Mouse (Mus musculus) liver, embryonic 12.5 days (tissue): Measurements from ENCODE around the gene Evx2. TPM values are rescaled to one million over a fixed set of nuclear protein-coding genes. Genes with fewer than 3 reads are reported as not detected.
A peak's percentile ranks its signal among the peaks of the same experiment; 100 is the strongest.

Source experiments
- ATAC-seq: fragments of 200-750 bp; cut with Nextera tagmentation; 2 replicates; pipeline ENCODE4 v1.8.0; 2017; ENCODE audit warnings: moderate number of reproducible peaks, mild to moderate bottlenecking, moderate library complexity
- H3K27ac ChIP-seq: fragments of 300-500 bp; sonication (generic); 2 replicates; pipeline ENCODE4 v1.5.1; 2016; ENCODE audit warnings: mild to moderate bottlenecking
- H3K27me3 ChIP-seq: fragments of 300-500 bp; sonication (generic); replicated peaks from 2 replicates; pipeline ENCODE4 v1.6.1; 2016; ENCODE audit warnings: mild to moderate bottlenecking, moderate library complexity
- H3K36me3 ChIP-seq: fragments of 300-500 bp; sonication (generic); 2 replicates; pipeline ENCODE4 v1.6.1; 2016; ENCODE audit warnings: mild to moderate bottlenecking, moderate library complexity
- H3K4me1 ChIP-seq: fragments of 300-500 bp; sonication (generic); 2 replicates; pipeline ENCODE4 v1.6.1; 2016
- H3K4me2 ChIP-seq: fragments of 300-500 bp; sonication (generic); 2 replicates; pipeline ENCODE4 v1.6.1; 2016; ENCODE audit warnings: mild to moderate bottlenecking, moderate library complexity
- H3K4me3 ChIP-seq: fragments of 300-500 bp; sonication (generic); 2 replicates; pipeline ENCODE4 v1.5.1; 2016; ENCODE audit warnings: mild to moderate bottlenecking, moderate library complexity
- H3K9ac ChIP-seq: fragments of 300-500 bp; sonication (generic); 2 replicates; pipeline ENCODE4 v1.6.1; 2016; ENCODE audit warnings: mild to moderate bottlenecking, moderate library complexity
- H3K9me3 ChIP-seq: fragments of 300-500 bp; sonication (generic); replicated peaks from 2 replicates; pipeline ENCODE4 v1.6.1; 2016; ENCODE audit warnings: mild to moderate bottlenecking, moderate library complexity
- WGBS: fragments of 180-500 bp; shearing (Covaris S2); methylation state at CpG from one replicate; pipeline ENCODE4 v1.1.7; 2016; ENCODE audit not compliant: insufficient replicate concordance; 5-methylcytosine and 5-hydroxymethylcytosine counted together
- polyA plus RNA-seq: library from polyadenylated mRNA; unstranded; fragments of >200 nt; fragmentation: Nextera tagmentation; extraction: Ambion mirVana; gene quantifications from 2 replicates; pipeline ENCODE4 v1.2.1, GENCODE M21; 2016

Gene Evx2
- not detected in 2 replicates for polyA plus RNA-seq

- H3K27ac ChIP-seq, result no peak within 1 kb of the TSS
- H3K9ac ChIP-seq, result no peak within 1 kb of the TSS
- H3K9me3 ChIP-seq, result no peaks in the 10 kb centered on the region
- peaks cover 100% of the 10 kb centered on the region for H3K27me3 ChIP-seq
- WGBS, result 4% methylated on average over 28 of the region's 28 CpGs
- peaks cover 13% of the 10 kb centered on the region for H3K4me1 ChIP-seq
- no peaks in the 10 kb centered on the region for H3K36me3 ChIP-seq
- no peak within 1 kb of the TSS for H3K4me3 ChIP-seq
- no peak for ATAC-seq
- H3K4me2 ChIP-seq, result no peak within 1 kb of the TSS
Measured at GRCm38 (mm10) chr2:74659507-74660005, at the start of gene Evx2. Gene Evx2, minus strand, starts transcription at chr2:74659557.

- Histone ChIP-seq H3K27ac (no peak overlapping the region), H3K27me3 (peaks cover 99% of the 10 kb centered on the region), H3K4me2 (no peak overlapping the region), H3K4me3 (no peak overlapping the region), H3K9me3 (no peaks in the 10 kb centered on the region), H3K9ac (no peak overlapping the region), H3K4me1 (peaks cover 13% of the 10 kb centered on the region), H3K36me3 (no peaks in the 10 kb centered on the region)
- ATAC-seq, result no peak
- WGBS, result 36% methylated on average over 4 of the region's 4 CpGs
Measured at GRCm38 (mm10) chr2:74708676-74709075, 49.3 kb upstream of the Evx2 start.

GRCm38 (mm10) chr2:74707599-74707998 lies 48.2 kb upstream of the Evx2 start:
- no peak for ATAC-seq
- 22% methylated on average over 7 of the region's 7 CpGs for WGBS

GRCm38 (mm10) chr2:74706393-74706960 lies 47.1 kb upstream of the Evx2 start:
- ATAC-seq, result no peak
- no peak overlapping the region for H3K27ac ChIP-seq
- 7% methylated on average over 13 of the region's 13 CpGs for WGBS
- H3K4me1 ChIP-seq, result peaks cover 13% of the 10 kb centered on the region
- H3K36me3 ChIP-seq, result no peaks in the 10 kb centered on the region
- no peaks in the 10 kb centered on the region for H3K9me3 ChIP-seq
- peaks cover 99% of the 10 kb centered on the region for H3K27me3 ChIP-seq
- no peak overlapping the region for H3K4me2 ChIP-seq
- H3K9ac ChIP-seq, result no peak overlapping the region
- H3K4me3 ChIP-seq, result no peak overlapping the region

More at GRCm38 (mm10) chr2:74707599-74707998, 48.2 kb upstream of the Evx2 start:
- H3K4me2 ChIP-seq, result no peak overlapping the region
- H3K9me3 ChIP-seq, result no peaks in the 10 kb centered on the region
- no peak overlapping the region for H3K9ac ChIP-seq
- no peak overlapping the region for H3K4me3 ChIP-seq
- no peak overlapping the region for H3K27ac ChIP-seq
- H3K36me3 ChIP-seq, result no peaks in the 10 kb centered on the region
- H3K27me3 ChIP-seq, result peaks cover 99% of the 10 kb centered on the region
- peaks cover 13% of the 10 kb centered on the region for H3K4me1 ChIP-seq

GRCm38 (mm10) chr2:74705467-74706089 lies 46.2 kb upstream of the Evx2 start:
- H3K27me3 ChIP-seq, result peaks cover 99% of the 10 kb centered on the region
- WGBS, result 1% methylated on average over 71 of the region's 85 CpGs
- no peak overlapping the region for H3K27ac ChIP-seq
- ATAC-seq, result no peak
- no peaks in the 10 kb centered on the region for H3K9me3 ChIP-seq
- H3K9ac ChIP-seq, result no peak overlapping the region
- peak overlapping the region; percentile 59 for H3K4me2 ChIP-seq
- H3K4me3 ChIP-seq, result peak overlapping the region; percentile 47
- no peaks in the 10 kb centered on the region for H3K36me3 ChIP-seq
- H3K4me1 ChIP-seq, result peaks cover 13% of the 10 kb centered on the region

GRCm38 (mm10) chr2:74704999-74705466 lies 45.7 kb upstream of the Evx2 start:
- ATAC-seq, result no peak
- H3K4me1 ChIP-seq, result peaks cover 13% of the 10 kb centered on the region
- H3K36me3 ChIP-seq, result no peaks in the 10 kb centered on the region
- H3K27me3 ChIP-seq, result peaks cover 99% of the 10 kb centered on the region
- H3K9ac ChIP-seq, result no peak overlapping the region
- H3K27ac ChIP-seq, result no peak overlapping the region
- H3K4me2 ChIP-seq, result peak overlapping the region; percentile 59
- H3K4me3 ChIP-seq, result peak overlapping the region; percentile 47
- H3K9me3 ChIP-seq, result no peaks in the 10 kb centered on the region
- WGBS, result under 1% methylated on average over 48 of the region's 66 CpGs

- Histone ChIP-seq H3K27me3 (peaks cover 99% of the 10 kb centered on the region), H3K9me3 (no peaks in the 10 kb centered on the region), H3K27ac (no peak within 1 kb of the TSS), H3K4me1 (peaks cover 13% of the 10 kb centered on the region), H3K4me3 (peak within 1 kb of the TSS; percentile 47), H3K36me3 (no peaks in the 10 kb centered on the region), H3K4me2 (peak within 1 kb of the TSS; percentile 59), H3K9ac (no peak within 1 kb of the TSS)
- no peak for ATAC-seq
- WGBS, result 2% methylated on average over 45 of the region's 52 CpGs
Measured at GRCm38 (mm10) chr2:74704393-74704998, 45.1 kb upstream of the Evx2 start, which contains the start of gene Hoxd8. Gene Hoxd8, plus strand, starts transcription at chr2:74704615.

GRCm38 (mm10) chr2:74703720-74704392 lies 44.5 kb upstream of the Evx2 start:
- no peak overlapping the region for H3K9ac ChIP-seq
- no peak overlapping the region for H3K4me2 ChIP-seq
- H3K27ac ChIP-seq, result no peak overlapping the region
- H3K27me3 ChIP-seq, result peaks cover 99% of the 10 kb centered on the region
- 5% methylated on average over 26 of the region's 26 CpGs for WGBS
- H3K9me3 ChIP-seq, result no peaks in the 10 kb centered on the region
- no peak for ATAC-seq
- H3K36me3 ChIP-seq, result no peaks in the 10 kb centered on the region
- peaks cover 13% of the 10 kb centered on the region for H3K4me1 ChIP-seq
- no peak overlapping the region for H3K4me3 ChIP-seq

- H3K27me3 ChIP-seq, result peaks cover 99% of the 10 kb centered on the region
- H3K27ac ChIP-seq, result no peak overlapping the region
- H3K9ac ChIP-seq, result no peak overlapping the region
- no peak for ATAC-seq
- WGBS, result 13% methylated on average over 10 of the region's 10 CpGs
- no peak overlapping the region for H3K4me2 ChIP-seq
- H3K9me3 ChIP-seq, result no peaks in the 10 kb centered on the region
- H3K4me3 ChIP-seq, result no peak overlapping the region
- H3K4me1 ChIP-seq, result peaks cover 16% of the 10 kb centered on the region
- H3K36me3 ChIP-seq, result no peaks in the 10 kb centered on the region
Measured at GRCm38 (mm10) chr2:74703317-74703716, 44.0 kb upstream of the Evx2 start.

- Histone ChIP-seq H3K36me3 (no peaks in the 10 kb centered on the region), H3K4me1 (peaks cover 21% of the 10 kb centered on the region), H3K4me2 (no peak overlapping the region), H3K9ac (no peak overlapping the region), H3K27me3 (peaks cover 99% of the 10 kb centered on the region), H3K9me3 (no peaks in the 10 kb centered on the region), H3K27ac (no peak overlapping the region), H3K4me3 (no peak overlapping the region)
- WGBS, result 27% methylated on average over 6 of the region's 6 CpGs
- ATAC-seq, result no peak
Measured at GRCm38 (mm10) chr2:74702820-74703219, 43.5 kb upstream of the Evx2 start.

- Histone ChIP-seq H3K27ac (no peak overlapping the region), H3K36me3 (no peaks in the 10 kb centered on the region), H3K4me2 (no peak overlapping the region), H3K27me3 (peaks cover 99% of the 10 kb centered on the region), H3K4me3 (no peak overlapping the region), H3K9ac (no peak overlapping the region), H3K4me1 (peaks cover 21% of the 10 kb centered on the region), H3K9me3 (no peaks in the 10 kb centered on the region)
- 15% methylated on average over 17 of the region's 17 CpGs for WGBS
- ATAC-seq, result no peak
Measured at GRCm38 (mm10) chr2:74701949-74702819, 42.8 kb upstream of the Evx2 start.
